Mouse (Mus musculus): ENCODE results near the gene Leo1. TPM values are rescaled to one million over a fixed set of nuclear protein-coding genes. Genes with fewer than 3 reads are reported as not detected.

Leo1 gene
- total and polyA plus RNA-seq, 3 experiments = 43.1 to 60.7 (median 49.9) TPM

DNA sequence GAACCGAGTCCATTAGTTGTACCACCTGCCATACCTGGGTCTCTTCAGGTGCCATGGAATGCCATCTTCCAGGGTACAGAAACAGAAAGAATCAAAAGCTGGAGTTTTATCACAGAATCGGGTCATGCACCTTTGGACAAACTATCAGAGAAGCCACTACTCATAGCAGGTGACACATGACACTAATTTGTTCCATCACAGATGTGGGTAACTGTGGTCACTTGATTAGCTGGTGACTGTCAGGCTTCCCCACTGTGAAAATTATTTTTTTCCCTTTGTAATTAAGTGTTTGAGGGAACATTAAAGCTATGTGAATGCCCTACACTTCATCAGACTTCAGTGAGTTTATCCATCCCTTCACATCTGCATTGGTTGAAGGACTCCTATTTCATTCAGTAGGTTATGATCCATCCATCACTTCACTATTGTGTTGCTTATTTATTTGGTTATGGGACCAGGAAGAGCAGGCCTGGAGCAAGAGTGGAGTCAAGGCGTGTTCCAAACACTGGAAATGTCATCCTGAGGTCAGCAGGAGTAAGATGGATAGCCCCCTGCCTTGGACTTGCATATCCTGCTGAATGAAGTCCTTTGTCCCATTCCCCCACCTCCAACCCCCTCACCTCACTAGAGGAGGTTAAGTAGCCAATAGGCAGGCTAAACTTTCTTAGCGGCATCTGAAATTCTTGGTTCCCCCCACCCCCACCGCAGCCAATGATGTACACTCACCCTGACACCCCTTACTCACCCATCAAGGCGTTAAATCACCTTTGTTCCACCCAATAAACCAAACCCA, 16.8 kb upstream of the Leo1 start:
- no peaks in the 10 kb centered on the region for H3K79me2 ChIP-seq (replicated peaks; ENCODE audit: control insufficient read depth, extremely low read depth, insufficient read depth, poor library complexity, severe bottlenecking)
- H3K9me3 ChIP-seq (replicated peaks; ENCODE audit: low read length) = no peaks in the 10 kb centered on the region
- dilution Hi-C loops (cut with MboI; ENCODE audit: extremely low pct_ligation_motif_present, extremely low pct_unique_long_range_greater_than_20kb, low sequenced_read_pairs) (no loop called here), in situ Hi-C loops (cut with MboI; ENCODE audit: low pct_ligation_motif_present, low pct_unique_long_range_greater_than_20kb, low sequenced_read_pairs) (no loop called here)
- H3K4me1 ChIP-seq (ENCODE audit: control insufficient read depth in 1 of 2, insufficient read depth in 2 of 2) = peaks cover 3 to 19% of the 10 kb centered on the region in 2 experiments; a peak in 3 of 4 replicates
- no peak overlapping the region for H3K9ac ChIP-seq (ENCODE audit: insufficient read depth, low read depth)
- no peak for TF ChIP-seq USF1 (IDR thresholded peaks at IDR 0.05; ENCODE audit: low read depth, low read length)
- TF ChIP-seq BHLHE40 (IDR thresholded peaks at IDR 0.05; ENCODE audit: low read depth, low read length) = peak; percentile 65
- TF ChIP-seq EP300 (IDR thresholded peaks at IDR 0.05; ENCODE audit: low read length) = peak; percentile 34; the same call in 1 of the 2 replicates
- TF ChIP-seq ETS1 (conservative IDR thresholded peaks at IDR 0.05; ENCODE audit: low read depth, low read length) = peak; percentile 44; the same call in 1 of the 2 replicates
- H3K4me3 ChIP-seq (replicated peaks in 1 of 3; ENCODE audit: low read depth in 2 of 3, low read length in 2 of 3, poor library complexity in 1 of 3) = no peak overlapping the region
- no peaks in the 10 kb centered on the region for H3K36me3 ChIP-seq (replicated peaks in 1 of 2; ENCODE audit: control insufficient read depth in 1 of 2, insufficient read depth in 1 of 2, low read length in 1 of 2)
- H3K27me3 ChIP-seq (replicated peaks) = no peaks in the 10 kb centered on the region
- H3K4me2 ChIP-seq (ENCODE audit: insufficient read depth, low read depth, poor library complexity, severe bottlenecking) = no peak overlapping the region
- no peak overlapping the region for H3K27ac ChIP-seq (ENCODE audit: insufficient read depth, low read depth)
- DNase-seq (ENCODE audit: extremely low read depth) = no peak

DNA sequence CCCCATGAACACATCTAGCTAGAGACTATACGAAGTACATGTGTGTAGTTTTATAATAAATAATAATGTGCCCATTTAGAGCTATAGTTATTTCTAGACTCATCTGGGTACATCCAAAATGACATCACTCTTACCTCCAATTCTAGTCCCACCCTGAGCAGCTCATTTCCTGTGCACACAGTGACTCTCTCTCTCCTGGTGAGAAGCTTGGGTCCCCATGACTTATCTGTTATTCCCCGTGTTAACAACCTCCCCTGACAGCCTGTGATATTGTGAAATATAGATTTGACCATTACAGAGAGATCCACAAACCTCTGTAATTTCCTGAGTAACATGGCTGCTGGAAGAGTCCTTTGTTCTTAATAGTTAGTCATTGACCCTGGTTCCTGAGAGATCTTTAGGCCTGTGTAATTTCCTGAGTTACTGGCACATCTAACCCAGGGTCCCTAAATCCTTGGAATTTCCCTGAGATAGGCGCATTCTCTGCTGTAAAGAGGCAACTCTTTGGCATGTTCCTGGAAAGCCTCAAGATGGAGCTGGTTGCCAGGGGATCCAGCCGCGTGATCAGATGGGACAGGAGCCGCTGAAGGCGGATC, 15.4 kb upstream of the Leo1 start:
- Histone ChIP-seq H3K36me3 (replicated peaks in 1 of 2; ENCODE audit: control insufficient read depth in 1 of 2, insufficient read depth in 1 of 2, low read length in 1 of 2) (no peaks in the 10 kb centered on the region), H3K4me3 (replicated peaks in 1 of 3; ENCODE audit: low read depth in 2 of 3, low read length in 2 of 3, poor library complexity in 1 of 3) (no peak overlapping the region), H3K27me3 (replicated peaks) (no peaks in the 10 kb centered on the region), H3K9me3 (replicated peaks; ENCODE audit: low read length) (no peaks in the 10 kb centered on the region), H3K79me2 (replicated peaks; ENCODE audit: control insufficient read depth, extremely low read depth, insufficient read depth, poor library complexity, severe bottlenecking) (no peaks in the 10 kb centered on the region), H3K4me1 (ENCODE audit: control insufficient read depth in 1 of 2, insufficient read depth in 2 of 2) (peaks cover 3 to 22% of the 10 kb centered on the region in 2 experiments; a peak in 3 of 4 replicates), H3K9ac (ENCODE audit: insufficient read depth, low read depth) (no peak overlapping the region), H3K4me2 (ENCODE audit: insufficient read depth, low read depth, poor library complexity, severe bottlenecking) (no peak overlapping the region), H3K27ac (ENCODE audit: insufficient read depth, low read depth) (no peak overlapping the region)
- dilution Hi-C loops (cut with MboI; ENCODE audit: extremely low pct_ligation_motif_present, extremely low pct_unique_long_range_greater_than_20kb, low sequenced_read_pairs) = no loop called here
- in situ Hi-C loops (cut with MboI; ENCODE audit: low pct_ligation_motif_present, low pct_unique_long_range_greater_than_20kb, low sequenced_read_pairs) = no loop called here
- TF ChIP-seq ZNF384 (IDR thresholded peaks at IDR 0.05; ENCODE audit: low read depth, low read length) = no peak
- no peak for TF ChIP-seq RCOR1 (conservative IDR thresholded peaks at IDR 0.05; ENCODE audit: low read depth, low read length)
- TF ChIP-seq SIN3A (IDR thresholded peaks at IDR 0.05; ENCODE audit: low read length) = no peak
- TF ChIP-seq GABPA (IDR thresholded peaks at IDR 0.05; ENCODE audit: insufficient replicate concordance, low read depth, low read length) = no peak
- TF ChIP-seq USF2 (conservative IDR thresholded peaks at IDR 0.05; ENCODE audit: low read depth, low read length) = no peak
- no peak for TF ChIP-seq JUND (conservative IDR thresholded peaks at IDR 0.05; ENCODE audit: low read depth, low read length)
- no peak for TF ChIP-seq USF1 (IDR thresholded peaks at IDR 0.05; ENCODE audit: low read depth, low read length)
- no peak for TF ChIP-seq NELFE (IDR thresholded peaks at IDR 0.05; ENCODE audit: low read depth, low read length)
- TF ChIP-seq SMC3 (IDR thresholded peaks at IDR 0.05; ENCODE audit: low read depth, low read length) = no peak
- no peak for TF ChIP-seq ELF1 (IDR thresholded peaks at IDR 0.05; ENCODE audit: low read depth, low read length)
- TF ChIP-seq MXI1 (IDR thresholded peaks at IDR 0.05; ENCODE audit: low read depth, low read length) = no peak
- TF ChIP-seq E2F4 (IDR thresholded peaks at IDR 0.05; ENCODE audit: insufficient replicate concordance, low read depth, low read length) = no peak
- no peak for TF ChIP-seq POLR2AphosphoS2 (IDR thresholded peaks at IDR 0.05; ENCODE audit: low read depth, low read length)
- no peak for TF ChIP-seq MAZ (IDR thresholded peaks at IDR 0.05; ENCODE audit: low read depth, low read length)
- no peak for TF ChIP-seq JUN (IDR thresholded peaks at IDR 0.05; ENCODE audit: insufficient read depth, low read depth, low read length)
- TF ChIP-seq IRF4 (IDR thresholded peaks at IDR 0.05; ENCODE audit: low read depth, low read length) = no peak
- DNase-seq (ENCODE audit: extremely low read depth) = no peak
